Mouse (Mus musculus) right cerebral cortex, postnatal 14 days (tissue): ENCODE measurements around the gene Stx6.

Source experiments
- DNase-seq: peaks from one replicate; pipeline ENCODE4 v3.0.0; 2022

Stx6 gene

DNA sequence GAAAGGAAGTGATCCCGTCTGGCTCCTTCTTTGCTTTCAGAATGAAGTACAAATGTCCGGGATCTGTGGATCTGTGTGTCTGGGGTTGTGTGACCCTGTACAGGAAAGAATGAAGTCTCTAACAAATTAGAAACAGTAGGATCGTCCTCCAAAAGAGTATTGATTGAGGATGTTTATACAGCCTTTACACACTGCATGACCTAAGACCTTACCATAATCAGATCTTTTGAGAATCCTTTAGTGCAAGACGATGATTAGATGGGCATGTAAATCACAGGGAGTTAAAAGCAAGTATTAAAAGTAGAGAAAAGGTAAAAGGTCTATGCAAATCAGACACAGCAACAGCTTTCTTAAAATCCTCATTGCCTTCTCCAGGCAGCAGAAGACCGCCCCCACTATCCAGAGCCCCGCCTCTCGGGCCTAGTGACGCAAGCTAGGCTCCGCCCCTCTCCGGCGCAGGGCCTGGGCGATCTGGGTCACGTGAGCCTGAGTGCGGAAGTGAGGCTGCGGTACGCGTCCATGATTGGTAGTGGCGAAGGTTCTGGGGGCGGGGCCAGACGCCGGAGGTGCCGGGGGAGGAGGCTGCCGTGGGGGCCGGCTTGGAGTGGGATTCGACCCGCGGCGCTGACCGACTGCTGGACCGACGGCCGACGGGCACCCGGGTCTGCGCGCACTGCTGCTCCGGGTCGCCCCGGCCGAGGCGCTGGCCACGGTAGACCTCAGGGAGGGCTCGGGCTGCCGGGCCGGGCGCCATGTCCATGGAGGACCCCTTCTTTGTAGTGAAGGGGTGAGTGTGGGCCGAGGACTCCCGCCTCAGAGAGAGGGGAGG, at the start of gene Stx6:
Stx6 (plus strand) TSS at position 575 of the 829 bp plus-strand sequence.
- peak; percentile 97 for DNase-seq

DNA sequence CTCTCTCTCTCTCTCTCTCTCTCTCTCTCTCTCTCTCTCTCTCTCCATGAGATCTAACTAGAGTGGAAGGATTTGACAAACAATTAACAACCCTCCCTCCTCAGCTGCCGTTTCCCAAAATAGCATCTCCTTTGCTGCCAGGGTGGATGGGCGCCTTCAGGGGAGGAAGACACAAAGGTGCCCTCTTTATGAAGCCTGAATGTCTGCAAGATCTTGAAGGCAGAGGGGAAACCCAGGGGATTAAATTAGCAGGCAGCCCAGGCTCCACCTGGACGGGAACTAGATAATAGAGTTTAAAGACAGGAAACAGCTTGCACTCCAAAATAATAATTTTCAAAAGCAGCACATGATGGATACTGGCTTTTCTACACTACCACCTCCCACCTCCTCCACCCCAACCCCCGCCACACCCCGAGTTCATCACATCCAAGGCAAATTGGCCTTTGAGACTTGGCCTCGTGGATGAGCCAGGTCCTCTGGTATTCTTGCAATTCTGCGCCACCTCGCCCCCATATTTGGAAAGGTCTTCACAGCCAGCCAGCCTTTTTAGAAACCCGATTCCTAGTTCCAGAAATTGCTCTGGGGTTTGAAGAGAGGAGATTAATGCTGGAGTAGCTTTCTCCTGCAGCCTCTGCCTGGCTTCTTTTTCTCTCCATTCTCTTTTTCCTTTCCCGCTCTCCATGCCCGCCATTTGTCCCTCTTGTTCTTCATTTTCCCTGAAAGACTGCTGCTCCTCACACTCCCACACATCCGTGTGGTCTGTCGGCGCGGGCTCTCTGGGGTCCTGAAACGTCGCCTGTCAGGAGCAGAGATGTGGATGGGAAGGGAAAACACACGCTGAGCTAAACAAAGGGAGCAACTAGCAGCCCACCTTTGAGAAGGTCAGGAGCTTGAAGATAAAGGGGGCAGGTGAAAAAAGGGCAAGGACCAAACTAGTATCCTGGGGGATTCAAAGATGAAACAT, 48.8 kb upstream of the Stx6 start:
- no peak for DNase-seq

DNA sequence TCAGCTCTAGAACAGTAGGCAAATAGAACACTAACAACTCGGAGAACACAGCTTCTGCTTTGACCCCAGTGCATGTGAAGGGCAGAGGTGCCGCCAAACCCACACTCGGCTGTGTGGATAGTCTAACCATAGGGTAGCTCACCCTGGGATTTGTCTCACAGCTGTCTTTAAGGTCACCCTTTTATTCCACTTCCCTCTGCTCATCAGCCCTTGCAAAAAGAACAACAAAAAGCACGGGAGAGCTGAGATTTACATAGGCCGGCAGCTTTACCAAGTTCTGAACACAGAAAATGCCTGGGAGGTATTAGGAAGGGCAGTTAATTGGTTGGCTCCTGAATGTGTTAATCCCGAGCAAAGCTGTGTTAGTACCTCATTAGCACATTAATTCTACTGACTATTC, 47.0 kb upstream of the Stx6 start:
- no peak for DNase-seq

DNA sequence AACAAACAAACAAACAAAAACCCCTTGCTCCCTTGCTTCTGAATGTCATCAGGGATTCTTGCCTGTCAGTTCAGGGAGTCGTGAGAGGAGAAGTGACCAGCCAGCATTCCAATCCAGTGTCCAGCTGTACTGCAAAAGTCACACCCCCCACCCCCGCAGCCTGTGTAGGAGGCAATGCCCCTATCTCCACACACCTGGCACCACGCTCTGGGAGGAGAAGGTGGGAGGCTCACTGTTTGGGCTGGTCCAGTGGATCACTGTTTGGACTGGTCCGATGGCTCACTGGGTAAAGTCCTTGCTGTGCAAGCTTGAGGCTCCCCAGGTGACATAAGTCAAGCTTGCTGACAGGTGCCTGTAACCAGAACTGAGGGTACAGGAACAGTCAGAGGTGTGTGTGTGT, 46.4 kb upstream of the Stx6 start:
- DNase-seq: no peak

DNA sequence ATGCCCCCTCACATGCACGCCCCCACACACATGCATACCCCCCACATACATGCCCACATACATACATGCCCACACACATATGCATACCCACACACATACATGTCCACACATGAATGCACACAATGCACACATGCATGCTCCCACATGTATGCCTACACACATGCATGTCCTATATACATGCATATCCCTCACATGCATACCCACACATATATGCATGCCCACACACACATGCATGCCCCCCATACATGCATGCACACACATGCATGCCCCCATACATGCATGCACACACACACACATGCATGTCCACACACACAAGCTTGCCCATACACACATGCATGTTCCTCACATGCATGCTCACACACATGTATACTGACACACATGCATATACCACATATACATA, 45.6 kb upstream of the Stx6 start:
- DNase-seq: no peak

DNA sequence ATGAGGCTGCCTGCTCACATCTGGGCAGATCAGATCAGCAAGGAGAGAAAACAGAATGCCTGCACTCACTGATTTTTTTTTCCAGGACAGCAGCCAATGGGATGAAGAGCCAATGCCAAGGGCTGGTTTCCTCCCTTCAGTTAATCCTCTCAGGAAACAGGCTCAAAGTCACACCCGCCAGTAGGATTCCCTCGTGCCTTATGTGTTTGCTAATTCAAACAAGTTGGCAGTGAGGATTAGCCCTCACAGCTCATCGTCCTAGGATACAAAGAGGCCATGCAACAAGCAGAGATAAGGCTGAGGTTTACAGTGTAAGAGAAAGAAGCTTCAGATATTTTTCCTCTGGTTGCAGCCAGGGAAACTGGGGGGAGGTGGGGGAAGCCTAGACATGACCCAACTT, 44.6 kb upstream of the Stx6 start:
- no peak for DNase-seq

DNA sequence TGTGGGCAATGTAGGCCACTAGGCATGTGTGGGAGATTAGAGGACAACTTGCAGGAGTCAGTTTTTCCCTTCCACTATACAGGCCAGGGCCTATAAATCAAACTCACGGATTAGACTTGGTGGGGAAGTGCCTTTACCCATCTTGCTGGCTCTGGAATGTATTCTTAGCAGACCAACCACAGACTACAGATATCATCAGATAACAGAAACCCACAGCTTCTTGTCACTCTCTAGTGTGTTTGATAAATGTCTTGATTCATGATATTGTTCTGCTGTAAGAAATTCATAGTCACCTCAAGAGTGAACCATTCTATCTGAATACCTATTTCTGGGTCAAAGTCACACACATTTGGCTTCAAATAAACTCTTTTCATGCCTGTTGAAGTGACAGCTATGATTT, 38.8 kb upstream of the Stx6 start:
- no peak for DNase-seq

DNA sequence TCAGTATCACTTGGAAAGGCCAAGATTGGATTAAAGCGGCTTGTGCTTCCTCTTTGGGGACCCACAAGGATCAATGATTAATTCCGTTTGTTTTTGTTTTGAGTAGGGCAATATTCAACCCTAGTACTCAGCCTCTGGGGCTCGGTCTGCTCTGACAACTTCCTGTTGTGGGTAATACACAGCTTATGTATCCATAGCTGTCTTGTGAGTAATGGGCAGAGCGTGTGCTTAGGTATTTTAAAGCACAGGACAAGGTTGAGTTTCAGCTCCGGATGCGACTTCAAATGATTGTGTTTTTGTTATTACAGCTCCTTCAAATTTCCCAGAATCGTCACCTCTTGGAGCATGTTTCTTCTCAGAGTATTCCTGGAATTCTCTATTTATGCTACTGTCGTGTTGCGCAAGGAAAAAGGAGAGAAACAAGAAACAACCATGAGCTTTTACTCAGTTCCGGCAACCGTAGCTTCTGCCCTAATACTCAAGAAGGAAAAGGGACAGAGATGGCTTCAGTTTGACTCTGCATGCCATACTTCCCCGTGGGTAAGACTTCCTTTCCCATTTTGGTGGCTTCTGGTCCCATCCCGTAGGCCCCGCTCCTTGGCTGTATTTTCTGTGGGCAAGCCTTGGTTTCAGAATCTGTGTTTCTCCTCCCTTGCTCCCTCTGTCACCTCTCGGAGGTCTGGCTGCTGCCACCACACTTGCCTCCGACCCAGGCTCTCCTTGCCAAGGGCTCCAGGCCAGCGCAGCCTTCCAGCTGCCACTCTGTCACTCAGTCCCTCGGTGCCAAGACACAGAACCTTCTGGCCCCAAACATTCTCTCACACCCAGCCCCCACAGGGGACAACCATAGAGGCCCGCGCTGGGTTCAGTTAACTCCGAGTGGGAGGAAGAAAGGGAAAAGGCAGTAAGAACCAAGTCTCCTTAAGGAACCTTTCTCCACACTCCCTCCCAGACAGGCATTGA, 36.3 kb upstream of the Stx6 start:
- DNase-seq: peak; percentile 20

DNA sequence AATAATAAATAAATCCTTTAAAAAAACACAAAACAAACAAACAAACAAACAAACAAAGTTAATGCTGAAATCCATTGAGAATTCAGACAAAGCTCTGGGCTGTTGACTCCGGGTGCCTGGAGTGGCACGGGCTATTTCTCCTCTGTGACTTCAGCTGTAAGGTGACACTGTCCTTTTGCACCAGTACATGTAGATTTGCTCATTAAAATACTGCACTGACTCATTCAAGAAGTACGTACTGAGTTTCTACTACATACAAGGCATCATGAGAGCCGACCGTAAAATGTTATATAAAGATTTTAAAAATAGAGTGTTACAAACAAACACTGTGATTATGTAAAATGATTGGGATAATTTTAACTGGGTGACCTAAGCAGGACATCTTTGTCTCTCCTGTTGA, 34.1 kb upstream of the Stx6 start:
- DNase-seq: no peak

DNA sequence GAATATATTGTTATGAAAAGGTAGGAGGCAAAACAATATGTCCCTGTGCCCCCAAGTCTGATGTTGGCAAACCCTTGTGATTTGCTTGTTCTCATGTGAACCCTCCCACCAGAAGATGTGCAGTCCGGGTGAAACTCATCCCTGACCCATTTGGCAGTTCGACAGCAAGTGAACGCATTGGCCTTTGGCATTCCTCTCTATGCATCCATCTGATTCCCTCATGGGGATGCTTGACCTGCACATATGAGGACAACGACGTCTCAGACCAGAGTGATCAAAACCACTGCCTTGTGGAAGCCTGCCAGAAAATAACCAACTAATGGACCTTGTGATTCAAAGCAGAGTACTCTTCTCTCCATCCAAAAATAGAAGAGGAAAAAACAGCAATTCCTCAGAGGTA, 31.8 kb upstream of the Stx6 start:
- no peak for DNase-seq

DNA sequence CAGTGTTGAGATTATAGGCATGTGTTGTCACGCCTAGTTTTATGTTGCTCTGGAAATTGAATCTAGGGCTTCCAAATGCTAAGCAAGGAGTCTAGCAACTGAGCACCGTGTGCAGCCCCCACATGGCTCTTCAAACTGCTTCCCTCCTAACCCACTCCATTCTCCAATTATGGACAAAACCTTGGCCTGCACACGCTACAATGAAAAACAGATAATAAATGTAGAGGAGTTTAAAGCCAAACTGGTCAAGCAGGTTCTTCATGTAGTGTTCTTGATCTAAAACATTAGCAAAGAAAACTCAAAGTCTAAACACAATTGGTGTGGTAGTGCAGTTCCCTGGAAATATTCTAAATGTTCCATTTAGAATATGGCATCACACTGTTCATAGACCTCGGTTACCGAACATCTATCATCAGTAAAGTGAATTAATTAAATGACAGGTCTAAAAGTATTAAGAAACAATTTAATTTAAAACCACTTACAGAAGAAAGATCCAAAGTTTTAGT, 31.0 kb upstream of the Stx6 start:
- DNase-seq: no peak

DNA sequence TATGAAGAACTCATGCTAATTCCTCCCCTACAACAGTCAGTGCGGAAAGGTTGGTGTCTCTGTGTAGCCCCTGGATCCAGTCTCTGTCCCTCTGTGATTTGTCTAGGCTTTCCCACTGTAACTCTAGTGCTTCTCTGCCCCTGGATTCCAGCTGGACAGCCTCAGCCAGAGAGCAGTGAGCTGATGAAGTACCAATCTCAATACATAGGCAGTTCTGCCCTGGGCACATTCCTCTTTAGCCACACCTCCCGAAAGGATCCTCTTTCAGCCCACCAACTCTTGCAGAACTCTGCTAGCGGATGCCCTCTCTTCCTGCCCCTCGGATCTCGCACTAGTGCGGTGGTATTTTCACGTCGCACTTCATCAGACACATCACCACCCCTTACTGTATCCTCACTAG, 23.6 kb upstream of the Stx6 start:
- no peak for DNase-seq

DNA sequence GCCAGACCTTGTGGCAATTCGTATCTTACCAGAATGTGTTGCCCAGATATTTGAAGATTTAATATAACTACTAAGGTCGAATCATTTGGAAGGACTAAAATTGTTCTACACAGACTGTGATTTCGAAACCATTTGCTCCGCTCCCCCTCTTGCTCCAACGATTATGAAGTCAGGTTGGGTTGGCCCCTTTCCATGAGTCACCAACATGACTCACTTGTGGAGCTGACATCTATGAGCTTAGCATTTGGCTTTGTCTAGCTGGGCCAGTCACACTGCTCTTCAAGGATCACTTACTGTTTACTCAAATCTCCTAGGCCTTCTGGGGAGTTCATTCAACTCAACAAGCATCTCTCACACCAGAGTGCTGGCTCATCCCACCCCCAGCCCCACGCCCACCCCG, 19.7 kb upstream of the Stx6 start:
- no peak for DNase-seq

DNA sequence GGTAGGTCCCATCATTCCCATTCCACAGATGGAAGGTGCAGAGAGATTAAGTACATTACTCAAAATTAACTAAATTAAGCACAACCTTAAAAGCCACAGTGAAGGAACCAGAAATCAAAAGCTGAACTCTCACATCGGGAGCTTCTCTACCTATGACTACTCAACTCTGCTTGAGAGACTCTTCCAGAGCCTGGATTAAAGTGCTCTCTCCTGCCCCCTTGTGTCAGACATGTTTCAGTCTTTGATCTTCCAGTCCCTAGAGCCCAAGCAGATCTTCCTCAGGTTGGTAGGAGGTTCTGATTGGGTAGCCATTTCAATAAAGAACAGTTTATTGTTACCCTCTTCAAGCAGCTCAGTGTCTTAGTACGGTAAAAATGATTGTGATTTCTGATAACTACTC, 18.4 kb upstream of the Stx6 start:
- peak; percentile 42 for DNase-seq

DNA sequence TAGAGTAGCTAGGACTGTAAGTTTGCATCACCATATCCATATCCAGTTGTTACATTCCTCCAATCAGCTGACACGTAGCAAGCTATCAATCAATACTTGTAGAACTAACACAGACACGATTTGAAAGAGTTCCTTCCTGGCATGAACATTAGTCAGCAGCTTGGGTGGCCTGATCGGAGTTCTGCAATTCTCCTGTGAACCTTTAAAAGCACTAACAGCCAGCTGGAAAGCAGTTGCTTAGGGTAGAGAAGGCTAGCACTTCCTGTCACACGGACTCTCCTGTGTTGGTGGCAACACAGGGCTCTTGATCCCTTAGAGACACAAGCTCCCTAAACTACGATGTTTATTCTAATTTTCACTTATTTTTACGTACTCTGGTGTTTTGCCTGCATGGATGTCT, 12.9 kb upstream of the Stx6 start:
- DNase-seq: no peak

DNA sequence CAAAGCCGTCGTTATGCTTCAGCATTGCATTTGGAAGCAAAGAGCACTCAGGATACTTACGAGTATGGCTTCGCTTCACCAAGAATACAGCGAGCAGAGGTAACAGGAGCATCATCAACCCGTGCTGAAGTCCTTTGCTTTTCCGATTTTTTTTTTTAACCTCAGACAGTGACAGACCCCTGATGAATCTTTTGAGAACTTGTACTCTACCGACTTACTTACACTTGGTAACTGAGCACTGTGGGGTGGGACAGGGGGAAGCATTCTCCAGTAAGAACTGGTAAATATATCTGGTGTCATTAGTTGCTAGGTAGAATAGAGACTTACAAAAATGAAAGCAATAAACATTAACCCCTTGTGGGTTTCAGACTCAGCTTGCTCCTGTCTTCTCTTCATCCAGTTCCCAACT, 11.9 kb upstream of the Stx6 start, which contains the start of gene Mr1:
Mr1 (minus strand) TSS at position 243 of the 409 bp plus-strand sequence.
- no peak for DNase-seq

DNA sequence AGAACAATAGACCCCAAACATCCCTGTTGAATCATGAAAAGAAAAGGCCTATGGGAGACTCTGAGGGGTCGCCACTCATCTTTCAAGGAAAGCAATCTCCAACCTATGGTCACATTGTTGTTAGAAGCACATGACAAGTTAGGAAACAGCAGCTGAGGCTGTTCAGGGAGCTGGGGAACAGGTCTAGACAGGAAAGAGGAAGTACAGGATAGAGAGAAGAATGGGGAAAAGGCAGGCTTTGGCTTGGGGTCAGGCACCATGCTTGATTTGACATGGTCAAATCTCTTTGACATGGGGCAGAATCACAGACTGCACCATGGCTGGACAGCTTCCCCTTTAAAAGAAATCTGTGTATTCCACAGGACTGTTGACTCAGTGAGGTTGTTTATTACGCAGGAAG, 11.3 kb upstream of the Stx6 start:
- DNase-seq: no peak

DNA sequence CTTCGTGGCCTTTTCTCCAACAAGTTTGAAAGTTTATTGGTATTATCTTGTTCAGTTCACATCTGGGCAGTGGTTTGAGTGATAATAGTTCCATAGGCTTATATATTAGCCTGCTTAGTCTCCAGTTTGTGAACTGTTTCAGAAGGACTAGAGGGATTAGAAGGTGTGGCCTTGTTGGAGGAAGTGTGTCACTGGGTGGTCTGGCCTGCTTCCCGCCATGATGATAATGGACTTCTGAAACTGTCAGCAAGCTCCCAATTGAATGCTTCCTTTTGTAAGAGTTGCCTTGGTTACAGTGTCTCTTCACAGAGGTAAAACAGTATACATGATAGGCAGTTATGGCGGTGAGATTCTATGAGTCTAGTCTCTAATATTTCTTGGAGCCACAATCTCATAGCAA, 9.1 kb upstream of the Stx6 start:
- no peak for DNase-seq

DNA sequence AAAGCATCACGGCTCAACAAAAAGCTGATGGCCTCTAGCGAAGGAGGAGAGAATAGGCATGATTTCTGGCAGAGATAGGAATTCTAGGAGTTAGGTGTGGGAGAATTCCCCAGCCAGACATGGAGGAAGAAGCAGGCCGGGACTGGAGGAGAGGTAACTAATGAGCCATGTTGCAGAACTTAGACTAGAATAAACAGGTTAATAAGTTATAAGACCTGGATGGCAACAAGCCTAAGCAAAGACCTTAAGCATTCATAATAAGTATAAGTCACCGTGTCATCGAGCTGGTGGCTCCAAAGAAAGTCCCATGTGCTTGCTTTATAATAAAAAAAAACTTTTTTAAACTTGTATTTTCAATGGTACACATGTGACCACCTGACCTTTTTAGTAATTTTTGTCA, 7.7 kb upstream of the Stx6 start:
- DNase-seq: no peak

DNA sequence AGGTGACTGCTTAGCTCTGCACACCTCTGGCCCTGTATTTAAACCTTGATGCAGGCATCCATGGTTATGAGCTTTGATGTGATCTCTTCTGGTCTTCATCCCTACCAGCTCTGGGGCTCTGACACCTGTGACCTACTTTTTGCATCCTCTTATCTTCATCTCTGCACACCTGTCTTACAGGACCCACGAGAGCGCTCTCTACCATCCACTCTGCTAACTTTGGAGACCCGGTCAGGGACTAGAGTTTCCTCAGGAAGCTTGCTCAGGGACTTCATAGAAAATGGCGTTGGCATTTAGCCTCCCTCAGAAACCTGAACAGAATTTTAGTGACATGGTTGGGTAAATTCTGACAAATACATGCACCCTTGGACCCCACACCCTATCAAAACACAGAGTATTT, 4.6 kb upstream of the Stx6 start:
- DNase-seq: no peak

DNA sequence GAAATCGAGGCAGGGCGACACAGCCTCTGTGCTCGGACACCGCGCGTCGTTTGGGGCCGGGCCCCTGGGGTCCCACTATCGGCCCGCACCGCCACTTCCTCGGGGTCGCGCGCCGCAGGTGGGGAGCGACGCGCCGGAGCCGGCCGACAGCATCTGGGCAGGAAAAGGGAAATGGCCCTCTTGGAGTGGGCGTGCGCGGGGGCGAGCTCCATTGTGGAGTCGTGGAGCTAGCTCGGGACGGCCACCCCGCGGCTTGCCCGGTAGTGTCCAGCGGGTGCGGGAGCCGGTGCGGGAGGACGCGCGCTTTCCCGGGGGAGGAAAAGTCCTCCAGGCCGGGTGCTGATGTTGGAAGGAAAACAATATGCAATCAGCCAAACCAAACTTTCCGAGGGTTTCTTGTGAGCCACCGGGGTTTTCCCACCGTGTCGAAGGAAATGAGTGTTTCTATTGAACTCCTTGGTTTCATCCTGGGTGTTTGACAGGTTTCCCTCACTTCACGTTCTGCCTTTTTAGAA, 512 bp downstream of the Stx6 start:
- peak; percentile 63 for DNase-seq

DNA sequence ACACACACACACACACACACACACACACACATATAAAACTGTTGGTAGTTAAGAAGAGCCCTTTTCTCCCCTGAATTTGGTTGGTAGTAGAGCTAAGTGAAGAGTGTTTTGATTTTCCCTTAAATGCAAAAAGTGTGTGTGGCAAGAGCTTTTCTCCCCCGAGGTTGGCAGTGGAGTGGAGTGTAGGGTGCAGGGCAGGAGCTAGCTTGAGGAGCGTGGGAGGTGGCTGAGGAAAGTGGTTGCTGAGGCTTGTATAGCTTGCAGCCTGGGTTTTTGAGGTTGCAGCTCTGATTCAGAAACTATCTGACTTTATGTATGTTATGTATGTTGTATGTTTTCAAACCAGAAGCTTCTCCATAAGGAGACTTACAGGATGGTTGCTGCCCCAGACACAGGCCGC, 8.9 kb downstream of the Stx6 start:
- DNase-seq: no peak
